Comparison of ENCODE assay signal across 11 mouse cellular contexts in the genomic region with DNA sequence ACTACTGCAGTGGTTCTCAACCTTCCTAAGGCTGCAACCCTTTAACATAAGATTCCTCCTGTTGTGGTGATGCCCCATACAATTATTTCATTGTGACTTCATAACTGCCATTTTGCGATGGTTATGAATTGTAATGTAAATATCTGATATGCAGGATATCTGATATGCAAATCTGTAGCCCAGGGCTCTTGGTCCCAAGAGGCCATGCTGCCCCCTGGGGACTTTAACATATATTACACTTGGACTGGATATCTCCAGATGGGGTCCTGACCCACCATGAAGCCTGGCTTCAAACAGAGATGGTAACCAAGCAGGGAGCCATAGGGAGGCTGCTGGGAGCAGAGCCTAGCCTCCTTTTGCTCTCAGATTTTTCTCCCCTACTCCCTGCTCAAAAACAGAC. TPM values are rescaled to one million over a fixed set of nuclear protein-coding genes. Genes with fewer than 3 reads are reported as not detected.
DNase-seq lines count a peak whose midpoint lies in the region; ATAC-seq and TF ChIP-seq lines count a peak whose summit lies in the region.
"Had no signal": no experiment of that assay in that cellular context is flagged by ENCODE, and none has a peak within 500 bp of the region (broad histone marks: within the 10 kb centered on the region; RNA-seq: fewer than 3 reads in every experiment).

No protein-coding gene starts in this region.

- ATAC-seq in heart, embryonic 11.5 days (replicated peaks; ENCODE audit: insufficient number of reproducible peaks, low FRiP score, low TSS enrichment) = no peak
- no peak for ATAC-seq in liver, embryonic 14.5 days (ENCODE audit: insufficient read depth)
- ATAC-seq in liver, embryonic 11.5 days (replicated peaks; ENCODE audit: low FRiP score) = no peak
- 0 out of 2 replicates have a peak, but pooled peaks have one; percentile 33 for ATAC-seq in granulocyte monocyte progenitor cell, adult 5-6 weeks (replicated peaks; ENCODE audit: poor library complexity, severe bottlenecking)
- ATAC-seq: forebrain, embryonic 16.5 days had no signal

- peak overlapping the region; percentile 84 for H3K27ac ChIP-seq in heart, embryonic 11.5 days (ENCODE audit: low read depth, low read length)
- no peak overlapping the region for H3K27ac ChIP-seq in liver, embryonic 14.5 days
- no peak overlapping the region for H3K27ac ChIP-seq in liver, embryonic 11.5 days (ENCODE audit: low read depth, low read length)
- H3K27ac ChIP-seq: hindbrain, embryonic 13.5 days; lung, embryonic 15.5 days had no signal

- no peaks in the 10 kb centered on the region for H3K36me3 ChIP-seq in heart, embryonic 11.5 days (ENCODE audit: control insufficient read depth, insufficient read depth, low read length)
- no peaks in the 10 kb centered on the region for H3K36me3 ChIP-seq in liver, embryonic 14.5 days (replicated peaks; ENCODE audit: control insufficient read depth, insufficient read depth, low read depth)
- H3K36me3 ChIP-seq in liver, embryonic 11.5 days (ENCODE audit: control insufficient read depth, insufficient read depth, low read length) = no peaks in the 10 kb centered on the region
- H3K36me3 ChIP-seq: hindbrain, embryonic 13.5 days; lung, embryonic 15.5 days had no signal

- peaks cover 48% of the 10 kb centered on the region for H3K4me1 ChIP-seq in heart, embryonic 11.5 days (ENCODE audit: control insufficient read depth, insufficient read depth, low read length)
- no peaks in the 10 kb centered on the region for H3K4me1 ChIP-seq in liver, embryonic 14.5 days (replicated peaks; ENCODE audit: control insufficient read depth in 2 of 2, insufficient read depth in 2 of 2, low read length in 1 of 2)
- H3K4me1 ChIP-seq in liver, embryonic 11.5 days (replicated peaks; ENCODE audit: control insufficient read depth, insufficient read depth, low read length) = peaks cover 21% of the 10 kb centered on the region

- H3K4me3 ChIP-seq in heart, embryonic 11.5 days (ENCODE audit: low read depth, low read length) = no peak overlapping the region
- H3K4me3 ChIP-seq in liver, embryonic 14.5 days (ENCODE audit: insufficient read depth in 1 of 2, low read depth in 2 of 2, low read length in 2 of 2) = no peak overlapping the region
- H3K4me3 ChIP-seq in liver, embryonic 11.5 days (ENCODE audit: low read depth, low read length) = no peak overlapping the region
- H3K4me3 ChIP-seq: hindbrain, embryonic 13.5 days; lung, embryonic 15.5 days had no signal

- TF ChIP-seq CTCF in liver, embryonic 14.5 days (IDR thresholded peaks at IDR 0.05; ENCODE audit: low read depth) = peak; percentile 16; the same call in 1 of the 2 replicates

- DNase-seq in heart, postnatal 25 days (ENCODE audit: low spot score) = no peak
- no peak for DNase-seq in liver, embryonic 14.5 days (ENCODE audit: low read depth in 3 of 3, low spot score in 3 of 3)
- DNase-seq in liver, embryonic 11.5 days (ENCODE audit: low spot score) = no peak
- peak; percentile 50 for DNase-seq in naive thymus-derived CD4-positive, alpha-beta T cell, adult 2 months (ENCODE audit: low read depth)
- DNase-seq in urinary bladder, postnatal 36 days (ENCODE audit: low spot score in 2 of 2) = no peak
- no peak for DNase-seq in spleen, adult 12 weeks (ENCODE audit: low spot score)

- no peak for TF ChIP-seq EP300 in liver, embryonic 14.5 days (IDR thresholded peaks at IDR 0.05; ENCODE audit: low read depth)

- 79% methylated on average over 1 of the region's 1 CpGs for WGBS in heart, embryonic 11.5 days (ENCODE audit: insufficient replicate concordance)
- 51% methylated on average over 1 of the region's 1 CpGs for WGBS in liver, embryonic 14.5 days (ENCODE audit: insufficient replicate concordance)
- 53% methylated on average over 1 of the region's 1 CpGs for WGBS in liver, embryonic 11.5 days

- H3K9me3 ChIP-seq in heart, embryonic 11.5 days (replicated peaks; ENCODE audit: control insufficient read depth, low read length) = no peaks in the 10 kb centered on the region
- H3K9me3 ChIP-seq in liver, embryonic 14.5 days (ENCODE audit: control insufficient read depth, low read length) = no peaks in the 10 kb centered on the region
- H3K9me3 ChIP-seq in liver, embryonic 11.5 days (ENCODE audit: control insufficient read depth, low read length) = no peaks in the 10 kb centered on the region
- H3K9me3 ChIP-seq: hindbrain, embryonic 13.5 days; lung, embryonic 15.5 days had no signal

- no peak overlapping the region for H3K4me2 ChIP-seq in heart, embryonic 11.5 days
- no peak overlapping the region for H3K4me2 ChIP-seq in liver, embryonic 14.5 days (ENCODE audit: low read depth)
- no peak overlapping the region for H3K4me2 ChIP-seq in liver, embryonic 11.5 days
- H3K4me2 ChIP-seq: hindbrain, embryonic 13.5 days; lung, embryonic 15.5 days had no signal

- no peak overlapping the region for H3K9ac ChIP-seq in heart, embryonic 11.5 days (ENCODE audit: low read depth, low read length)
- no peak overlapping the region for H3K9ac ChIP-seq in liver, embryonic 14.5 days (replicated peaks)
- no peak overlapping the region for H3K9ac ChIP-seq in liver, embryonic 11.5 days (ENCODE audit: low read depth, low read length)
- H3K9ac ChIP-seq: hindbrain, embryonic 13.5 days; lung, embryonic 15.5 days had no signal

- intact Hi-C loops in heart, postnatal 25 days (cut with DNase I) = loop anchor here (2.0 kb wide), 1 partner anchor 62 kb away; no protein-coding TSS in a partner anchor

- H3K27me3 ChIP-seq in heart, embryonic 11.5 days (ENCODE audit: control insufficient read depth, insufficient read depth, low read length) = peaks cover 50% of the 10 kb centered on the region
- no peaks in the 10 kb centered on the region for H3K27me3 ChIP-seq in liver, embryonic 14.5 days (ENCODE audit: control insufficient read depth, insufficient read depth, low read length)
- peaks cover 7% of the 10 kb centered on the region for H3K27me3 ChIP-seq in liver, embryonic 11.5 days (replicated peaks; ENCODE audit: control insufficient read depth, insufficient read depth, low read length)
- H3K27me3 ChIP-seq: lung, embryonic 15.5 days had no signal

RNA-seq across cellular contexts. Expression of gene B230104I21Rik, which starts 56.7 kb away (rescaled TPM):
- polyA plus RNA-seq in heart, embryonic 11.5 days (2014; fragmentation: Nextera tagmentation; extraction: Ambion mirVana) = 0.24 TPM in 1 of 2 replicates, not detected in the other
- not detected for total RNA-seq in heart, postnatal 25 days (2021)
- polyA plus RNA-seq in liver, embryonic 14.5 days (2012; rRNA removed) = not detected in 2 replicates
- polyA plus RNA-seq in liver, embryonic 14.5 days (2014; fragmentation: Nextera tagmentation; extraction: Ambion mirVana) = not detected in 2 replicates
- polyA plus RNA-seq in liver, embryonic 11.5 days (2014; fragmentation: Nextera tagmentation; extraction: Ambion mirVana) = not detected in 2 replicates
- total RNA-seq in granulocyte monocyte progenitor cell, adult 5-6 weeks (2014; fragmentation: Nextera tagmentation) = not detected in 2 replicates
- not detected in 2 replicates for total RNA-seq in granulocyte monocyte progenitor cell, adult 5-6 weeks (2017)
- polyA plus RNA-seq: forebrain, embryonic 16.5 days; hindbrain, embryonic 13.5 days; lung, embryonic 15.5 days had no signal
